Mouse (Mus musculus) cortical plate, adult 2 months (tissue): ENCODE measurements around the gene Ovol1. TPM values are rescaled to one million over a fixed set of nuclear protein-coding genes. Genes with fewer than 3 reads are reported as not detected.

Experiments used
- H3K27ac ChIP-seq: fragments of 200-500 bp; 2 replicates; pipeline ENCODE4 v1.5.1; 2012; ENCODE audit warnings: low read length, control low read depth, inconsistent platforms; ENCODE audit not compliant: insufficient read depth
- H3K4me1 ChIP-seq: fragments of 200-500 bp; 2 replicates; pipeline ENCODE4 v1.6.1; 2011; ENCODE audit warnings: low read length; ENCODE audit not compliant: control insufficient read depth, insufficient read depth
- H3K4me3 ChIP-seq: fragments of 200-500 bp; 2 replicates; pipeline ENCODE4 v1.5.1; 2011; ENCODE audit warnings: mild to moderate bottlenecking, low read length, control low read depth; ENCODE audit not compliant: insufficient read depth
- CTCF ChIP-seq: fragments of 200-500 bp; IDR thresholded peaks from 2 replicates; pipeline ENCODE4 v1.5.1; 2011; ENCODE audit warnings: mild to moderate bottlenecking, control low read depth, low read length; ENCODE audit not compliant: insufficient read depth; ENCODE audit errors: extremely low read depth
- POLR2A ChIP-seq: fragments of 200-500 bp; IDR thresholded peaks from 2 replicates; pipeline ENCODE4 v1.6.1; 2011; ENCODE audit warnings: mild to moderate bottlenecking, low read length, control low read depth; ENCODE audit not compliant: insufficient read depth; ENCODE audit errors: extremely low read depth
- polyA plus RNA-seq: library from polyadenylated mRNA; depleted of rRNA; stranded (reverse); fragments of >200 nt; gene quantifications from 2 replicates; pipeline ENCODE4 v1.2.3, GENCODE M21; 2012; rRNA removed

Gene Ovol1
- polyA plus RNA-seq, 1 experiment, result 0.02 TPM

- H3K4me3 ChIP-seq, result no peak overlapping the region
- H3K27ac ChIP-seq, result no peak overlapping the region
- TF ChIP-seq CTCF (no peak), POLR2A (no peak)
- H3K4me1 ChIP-seq, result 0 out of 2 replicates have a peak, but pooled peaks cover 2% of the 10 kb centered on the region
Observed at GRCm38 (mm10) chr19:5512091-5513004, 48.1 kb downstream of the Ovol1 start.

- peak overlapping the region; percentile 47 for H3K4me3 ChIP-seq
- peak overlapping the region; percentile 26 for H3K27ac ChIP-seq
- TF ChIP-seq CTCF (no peak), POLR2A (no peak)
- 0 out of 2 replicates have a peak, but pooled peaks cover 2% of the 10 kb centered on the region for H3K4me1 ChIP-seq
Observed at GRCm38 (mm10) chr19:5511074-5511632, 49.3 kb downstream of the Ovol1 start.

GRCm38 (mm10) chr19:5510031-5511026 is 50.1 kb downstream of the Ovol1 start, which contains the start of gene Snx32:
Gene Snx32, minus strand, starts transcription at chr19:5510538.
- peak within 1 kb of the TSS; percentile 47 for H3K4me3 ChIP-seq
- peak within 1 kb of the TSS; percentile 26 for H3K27ac ChIP-seq
- TF ChIP-seq CTCF (no peak), POLR2A (peak; percentile 84)
- 0 out of 2 replicates have a peak, but pooled peaks cover 2% of the 10 kb centered on the region for H3K4me1 ChIP-seq

GRCm38 (mm10) chr19:5503687-5504086 is 56.8 kb downstream of the Ovol1 start, which contains the start of gene 1700020D05Rik:
Gene 1700020D05Rik, minus strand, starts transcription at chr19:5503787.
- Histone ChIP-seq H3K4me1 (no peaks in the 10 kb centered on the region), H3K4me3 (no peak within 1 kb of the TSS), H3K27ac (no peak within 1 kb of the TSS)
- TF ChIP-seq POLR2A, result no peak
- TF ChIP-seq CTCF, result no peak

- TF ChIP-seq POLR2A, result no peak
- TF ChIP-seq CTCF, result no peak
- no peak overlapping the region for H3K4me3 ChIP-seq
- H3K27ac ChIP-seq, result no peak overlapping the region
- H3K4me1 ChIP-seq, result no peaks in the 10 kb centered on the region
Observed at GRCm38 (mm10) chr19:5500330-5500875, 60.0 kb downstream of the Ovol1 start.

Other genes with a start within 250 kb of the Ovol1 start
- gene Catsper1, start 224.9 kb downstream of the Ovol1 start, polyA plus RNA-seq, result not detected in 2 replicates
- 22.3 and 23.9 TPM in 2 replicates for gene Cst6, start 211.1 kb downstream of the Ovol1 start, polyA plus RNA-seq
- 26.8 and 27.0 TPM in 2 replicates for gene Eif1ad, start 193.9 kb downstream of the Ovol1 start, polyA plus RNA-seq
- gene Banf1, start 193.5 kb downstream of the Ovol1 start, polyA plus RNA-seq, result 92.0 and 104 TPM in 2 replicates
- 71.0 and 76.4 TPM in 2 replicates for gene Sart1, start 171.9 kb downstream of the Ovol1 start, polyA plus RNA-seq
- gene Tsga10ip, start 158.1 kb downstream of the Ovol1 start, polyA plus RNA-seq, result not detected in 2 replicates
- 285 and 320 TPM in 2 replicates for gene Drap1, start 135.7 kb downstream of the Ovol1 start, polyA plus RNA-seq
- 99.8 and 101 TPM in 2 replicates for gene AI837181, start 135.5 kb downstream of the Ovol1 start, polyA plus RNA-seq
- gene Fosl1, start 113.1 kb downstream of the Ovol1 start, polyA plus RNA-seq, result 0.21 TPM in 1 of 2 replicates, not detected in the other
- 23.8 and 24.5 TPM in 2 replicates for gene Ccdc85b, start 102.8 kb downstream of the Ovol1 start, polyA plus RNA-seq
- 129 and 131 TPM in 2 replicates for gene Fibp, start 100.0 kb downstream of the Ovol1 start, polyA plus RNA-seq
- 0.27 and 0.53 TPM in 2 replicates for gene Ctsw, start 92.1 kb downstream of the Ovol1 start, polyA plus RNA-seq
- 24.5 and 27.1 TPM in 2 replicates for gene Efemp2, start 86.7 kb downstream of the Ovol1 start, polyA plus RNA-seq
- 38.6 and 39.5 TPM in 2 replicates for gene Mus81, start 72.2 kb downstream of the Ovol1 start, polyA plus RNA-seq
- gene Cfl1, start 70.2 kb downstream of the Ovol1 start, polyA plus RNA-seq, result 1,356 and 1,455 TPM in 2 replicates
- gene 1700020D05Rik, start 56.9 kb downstream of the Ovol1 start, polyA plus RNA-seq, result 4.7 and 5.7 TPM in 2 replicates
- gene Snx32, start 50.1 kb downstream of the Ovol1 start, polyA plus RNA-seq, result 150 and 162 TPM in 2 replicates
- gene Ap5b1, start 7.4 kb upstream of the Ovol1 start, polyA plus RNA-seq, result 3.2 and 3.3 TPM in 2 replicates
- 50.2 and 61.3 TPM in 2 replicates for gene Rnaseh2c, start 41.2 kb upstream of the Ovol1 start, polyA plus RNA-seq
- 111 and 115 TPM in 2 replicates for gene Kat5, start 49.6 kb upstream of the Ovol1 start, polyA plus RNA-seq
- 30.9 and 32.5 TPM in 2 replicates for gene Rela, start 76.8 kb upstream of the Ovol1 start, polyA plus RNA-seq
- gene Sipa1, start 103.1 kb upstream of the Ovol1 start, polyA plus RNA-seq, result 16.9 and 17.7 TPM in 2 replicates
- 21.1 and 23.1 TPM in 2 replicates for gene Map3k11, start 128.1 kb upstream of the Ovol1 start, polyA plus RNA-seq
- gene Pcnx3, start 128.3 kb upstream of the Ovol1 start, polyA plus RNA-seq, result 59.9 and 60.8 TPM in 2 replicates
- 0.09 and 0.23 TPM in 2 replicates for gene Kcnk7, start 143.7 kb upstream of the Ovol1 start, polyA plus RNA-seq
- 16.5 and 17.0 TPM in 2 replicates for gene Ehbp1l1, start 165.7 kb upstream of the Ovol1 start, polyA plus RNA-seq
- gene Fam89b, start 169.0 kb upstream of the Ovol1 start, polyA plus RNA-seq, result 46.7 and 58.6 TPM in 2 replicates
- gene Ltbp3, start 180.3 kb upstream of the Ovol1 start, polyA plus RNA-seq, result 54.2 and 54.9 TPM in 2 replicates
- gene Scyl1, start 210.8 kb upstream of the Ovol1 start, polyA plus RNA-seq, result 120 and 124 TPM in 2 replicates